Mouse (Mus musculus) MEL (cell line): ENCODE measurements at regions not wholly inside any gene's neighbourhood (a gene's known extent, or its start where the extent isn't known, plus 50 kb on each side); places are given as distances from the start of the nearest gene placed in this dataset.

Experiments
- DNase-seq: peaks from one replicate; pipeline ENCODE4 v3.0.0; 2011; ENCODE audit warnings: low read depth, low spot score
- H3K27ac ChIP-seq: 2 replicates; pipeline ENCODE4 v1.5.1; 2012; ENCODE audit warnings: low read depth, mild to moderate bottlenecking, control low read depth, low read length, moderate library complexity; ENCODE audit not compliant: control insufficient read depth
- H3K27me3 ChIP-seq, 2 experiments: fragments of 150-350 bp in 1 of 2; sonication (generic) in 1 of 2; 2 replicates each; pipeline ENCODE4 v1.6.1; 2012; ENCODE audit warnings: low read length in 2 of 2, mild to moderate bottlenecking in 2 of 2, improper control_type of control experiment in 1 of 2, moderate library complexity in 1 of 2; ENCODE audit not compliant: insufficient read depth in 2 of 2, control insufficient read depth in 1 of 2
- H3K36me3 ChIP-seq, 2 experiments: 2 replicates each; pipeline ENCODE4 v1.6.1; 2012 to 2014; ENCODE audit warnings: low read length in 2 of 2, improper control_type of control experiment in 1 of 2, inconsistent platforms in 1 of 2, mild to moderate bottlenecking in 1 of 2; ENCODE audit not compliant: insufficient read depth in 2 of 2, control insufficient read depth in 1 of 2
- H3K4me1 ChIP-seq, 2 experiments: fragments of 150-350 bp in 1 of 2; sonication (generic) in 1 of 2; 2 replicates each; pipeline ENCODE4 v1.6.1; 2012; ENCODE audit warnings: low read length in 2 of 2, improper control_type of control experiment in 1 of 2, mild to moderate bottlenecking in 1 of 2; ENCODE audit not compliant: insufficient read depth in 2 of 2, control insufficient read depth in 1 of 2
- H3K4me3 ChIP-seq, 2 experiments: fragments of 150-350 bp in 1 of 2; sonication (generic) in 1 of 2; 2 replicates each; pipeline ENCODE4 v1.5.1; 2012; ENCODE audit warnings: low read depth in 2 of 2, low read length in 2 of 2, mild to moderate bottlenecking in 2 of 2, moderate library complexity in 2 of 2, control low read depth in 1 of 2, improper control_type of control experiment in 1 of 2; ENCODE audit not compliant: control insufficient read depth in 1 of 2, insufficient read depth in 1 of 2
- H3K79me2 ChIP-seq: 2 replicates; pipeline ENCODE4 v1.6.1; 2012; ENCODE audit warnings: mild to moderate bottlenecking, low read length, moderate library complexity; ENCODE audit not compliant: control insufficient read depth, poor library complexity, insufficient read depth
- H3K9ac ChIP-seq: 2 replicates; pipeline ENCODE4 v1.6.1; 2012; ENCODE audit warnings: low read depth, mild to moderate bottlenecking, control low read depth, low read length, moderate library complexity; ENCODE audit not compliant: control insufficient read depth, poor library complexity, severe bottlenecking
- H3K9me3 ChIP-seq: fragments of 150-350 bp; sonication (generic); replicated peaks from 2 replicates; pipeline ENCODE4 v1.6.1; 2012; ENCODE audit warnings: mild to moderate bottlenecking, low read length, improper control_type of control experiment, moderate library complexity; ENCODE audit not compliant: insufficient read depth
- CHD2 ChIP-seq: IDR thresholded peaks from 2 replicates; pipeline ENCODE4 v1.6.1; 2011; ENCODE audit warnings: low read length, improper control_type of control experiment
- E2F4 ChIP-seq: IDR thresholded peaks from 2 replicates; pipeline ENCODE4 v1.6.1; 2011; ENCODE audit warnings: low read depth, low read length, improper control_type of control experiment, borderline replicate concordance
- ELF1 ChIP-seq: IDR thresholded peaks from 2 replicates; pipeline ENCODE4 v1.6.1; 2014; ENCODE audit warnings: low read depth, mild to moderate bottlenecking, inconsistent platforms, low read length, improper control_type of control experiment, moderate library complexity
- EP300 ChIP-seq, 2 experiments: IDR thresholded peaks; 2 replicates each; pipeline ENCODE4 v1.6.1; 2011; ENCODE audit warnings: improper control_type of control experiment in 2 of 2, low read length in 2 of 2, low read depth in 1 of 2, mild to moderate bottlenecking in 1 of 2
- MAFK ChIP-seq: IDR thresholded peaks from 2 replicates; pipeline ENCODE4 v1.6.1; 2011; ENCODE audit warnings: low read depth, mild to moderate bottlenecking, low read length, improper control_type of control experiment, borderline replicate concordance
- NELFE ChIP-seq: IDR thresholded peaks from 2 replicates; pipeline ENCODE4 v1.6.1; 2011; ENCODE audit warnings: low read depth, low read length, improper control_type of control experiment
- POLR2AphosphoS2 ChIP-seq: IDR thresholded peaks from 2 replicates; pipeline ENCODE4 v1.6.1; 2011; ENCODE audit warnings: low read length, improper control_type of control experiment
- POLR2AphosphoS5 ChIP-seq: IDR thresholded peaks from 2 replicates; pipeline ENCODE4 v1.6.1; 2012; ENCODE audit warnings: low read depth, borderline replicate concordance, mild to moderate bottlenecking, inconsistent platforms, low read length, moderate library complexity, mixed read lengths
- RAD21 ChIP-seq: IDR thresholded peaks from 2 replicates; pipeline ENCODE4 v1.6.1; 2011; ENCODE audit warnings: mild to moderate bottlenecking, low read depth, low read length, improper control_type of control experiment
- USF2 ChIP-seq, 2 experiments: IDR thresholded peaks; 2 replicates each; pipeline ENCODE4 v1.6.1; 2011 to 2012; ENCODE audit warnings: improper control_type of control experiment in 2 of 2, low read length in 2 of 2, borderline replicate concordance in 1 of 2, inconsistent platforms in 1 of 2, low read depth in 1 of 2, mild to moderate bottlenecking in 1 of 2; ENCODE audit not compliant: insufficient read depth in 1 of 2
- ZC3H11A ChIP-seq: IDR thresholded peaks from 2 replicates; pipeline ENCODE4 v1.6.1; 2012; ENCODE audit warnings: low read depth, mild to moderate bottlenecking, inconsistent platforms, low read length, improper control_type of control experiment
- ZNF384 ChIP-seq: IDR thresholded peaks from 2 replicates; pipeline ENCODE4 v1.6.1; 2012; ENCODE audit warnings: low read depth, mild to moderate bottlenecking, inconsistent platforms, low read length, improper control_type of control experiment

DNA sequence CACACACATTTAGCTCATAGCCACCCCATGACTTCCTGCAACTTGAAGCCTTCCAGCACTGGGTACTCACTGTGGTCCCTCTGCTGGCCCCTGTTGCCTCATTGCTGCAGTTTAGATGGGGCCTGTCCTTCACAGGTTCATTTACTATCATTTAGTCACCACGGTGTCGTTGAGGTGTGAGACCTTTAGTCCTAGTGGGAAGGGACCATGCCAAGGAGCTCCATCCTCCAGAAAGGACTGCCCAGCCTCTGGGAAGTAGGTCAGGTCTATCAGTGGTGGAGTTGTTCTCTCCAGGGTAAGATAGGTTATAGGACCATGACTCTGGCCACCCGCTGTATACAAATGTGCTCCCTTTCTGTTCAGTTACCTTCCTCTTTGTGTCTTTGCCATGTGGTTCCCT is 162.2 kb downstream of the Thbs2 start:
- DNase-seq, result no peak
- Histone ChIP-seq H3K4me1 (no peaks in the 10 kb centered on the region), H3K36me3 (no peaks in the 10 kb centered on the region), H3K9ac (no peak overlapping the region), H3K27ac (no peak overlapping the region), H3K79me2 (no peaks in the 10 kb centered on the region), H3K27me3 (no peaks in the 10 kb centered on the region), H3K9me3 (no peaks in the 10 kb centered on the region), H3K4me3 (no peak overlapping the region)
- TF ChIP-seq CHD2 (no peak), NELFE (no peak)

DNA sequence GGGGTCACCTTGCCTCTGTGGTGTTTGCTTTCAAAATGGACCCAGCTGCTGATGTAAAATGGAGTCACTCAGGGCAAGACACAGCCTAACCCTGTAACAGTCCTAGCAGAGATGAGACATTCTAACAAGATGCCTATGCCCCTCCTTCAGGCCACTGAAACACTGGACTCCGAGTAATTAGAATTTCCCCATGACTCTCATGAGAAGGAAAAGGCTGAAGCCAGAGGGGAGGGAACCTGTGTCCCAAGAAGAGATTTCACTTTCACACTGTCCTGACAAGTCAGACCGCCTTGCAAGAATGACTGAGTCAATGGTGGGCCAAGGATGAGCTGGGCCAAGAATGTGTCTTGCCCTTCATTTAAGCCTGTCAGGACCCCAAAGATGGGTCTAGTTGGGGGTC is 166.3 kb downstream of the Thbs2 start:
- Histone ChIP-seq H3K27ac (no peak overlapping the region), H3K27me3 (no peaks in the 10 kb centered on the region), H3K9me3 (no peaks in the 10 kb centered on the region), H3K4me1 (no peaks in the 10 kb centered on the region), H3K4me3 (no peak overlapping the region), H3K79me2 (no peaks in the 10 kb centered on the region), H3K36me3 (no peaks in the 10 kb centered on the region), H3K9ac (no peak overlapping the region)
- TF ChIP-seq EP300 (IDR thresholded peaks at IDR 0.05; ENCODE audit: low read depth in 1 of 2, low read length in 2 of 2), result no peak
- no peak for TF ChIP-seq RAD21
- TF ChIP-seq POLR2AphosphoS5, result no peak
- TF ChIP-seq ZNF384, result no peak
- TF ChIP-seq E2F4, result no peak
- TF ChIP-seq ZC3H11A, result no peak
- no peak for TF ChIP-seq POLR2AphosphoS2
- TF ChIP-seq ELF1, result no peak
- TF ChIP-seq USF2 (IDR thresholded peaks at IDR 0.05; ENCODE audit: borderline replicate concordance in 1 of 2, insufficient read depth in 1 of 2, low read depth in 1 of 2, low read length in 2 of 2), result no peak
- no peak for DNase-seq

DNA sequence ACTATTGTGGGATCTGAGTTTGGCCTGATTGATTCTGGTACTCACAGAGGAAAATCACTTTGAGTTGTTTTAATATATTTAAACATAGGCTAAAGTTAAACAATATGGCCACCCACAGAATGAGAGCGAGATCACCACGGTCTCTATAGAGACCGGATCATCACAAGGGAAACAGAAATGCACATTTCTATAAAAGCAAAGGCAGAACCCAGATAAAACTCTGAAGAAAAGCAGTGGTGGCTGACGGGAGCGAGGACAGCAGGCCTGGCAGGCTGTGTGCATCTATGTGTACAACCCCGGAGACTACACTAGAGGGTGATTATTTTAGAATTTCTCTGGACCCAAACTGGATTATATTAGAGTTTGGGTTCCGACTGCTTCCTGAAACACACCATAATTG is 168.8 kb downstream of the Thbs2 start:
- Histone ChIP-seq H3K9ac (no peak overlapping the region), H3K27me3 (no peaks in the 10 kb centered on the region), H3K9me3 (no peaks in the 10 kb centered on the region), H3K79me2 (no peaks in the 10 kb centered on the region), H3K27ac (no peak overlapping the region), H3K4me3 (no peak overlapping the region), H3K4me1 (no peaks in the 10 kb centered on the region), H3K36me3 (no peaks in the 10 kb centered on the region)
- no peak for DNase-seq
- TF ChIP-seq ELF1 (no peak), MAFK (no peak)
